Mouse (Mus musculus): ENCODE results near the gene Kirrel3.

The Kirrel3 gene

DNA sequence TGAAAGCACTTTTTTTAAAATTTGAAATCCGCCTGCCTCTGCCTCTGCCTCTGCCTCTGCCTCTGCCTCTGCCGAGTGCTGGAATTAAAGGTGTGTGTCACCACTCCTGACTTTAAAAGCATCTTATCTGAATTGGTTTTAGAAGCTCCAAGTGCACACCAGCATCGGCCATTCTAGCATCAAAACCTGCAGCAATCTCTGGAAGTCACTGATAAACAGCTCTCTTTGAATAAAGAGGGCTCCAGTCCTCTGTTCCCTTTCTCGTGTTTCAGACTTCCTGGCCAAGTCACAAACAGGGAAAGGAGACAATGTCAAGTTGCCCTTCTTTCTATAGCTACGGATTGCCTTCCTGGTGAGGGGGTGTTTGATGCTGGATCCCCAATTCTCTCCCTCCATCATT lies 554.2 kb downstream of the Kirrel3 start:
- no peak for DNase-seq

DNA sequence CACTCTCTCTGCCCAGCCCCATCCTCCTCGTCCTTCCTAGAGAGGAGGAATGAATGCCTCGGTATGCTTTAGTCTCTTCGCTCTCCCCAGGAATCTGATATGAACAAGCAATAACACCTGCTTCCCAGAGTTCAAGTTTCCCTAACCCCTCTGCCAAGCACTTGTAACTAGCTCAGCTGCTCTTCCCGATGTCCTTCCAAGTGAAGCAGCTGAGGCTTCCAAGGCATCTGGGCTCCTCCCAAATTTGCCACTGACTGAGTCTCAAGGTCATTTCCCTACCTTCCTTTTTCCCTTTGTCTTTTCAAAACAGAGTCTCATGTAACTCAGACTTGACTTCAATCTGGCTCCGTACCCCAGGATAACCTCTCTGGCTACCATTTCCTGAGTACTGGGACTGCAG lies 555.8 kb downstream of the Kirrel3 start:
- DNase-seq: no peak

DNA sequence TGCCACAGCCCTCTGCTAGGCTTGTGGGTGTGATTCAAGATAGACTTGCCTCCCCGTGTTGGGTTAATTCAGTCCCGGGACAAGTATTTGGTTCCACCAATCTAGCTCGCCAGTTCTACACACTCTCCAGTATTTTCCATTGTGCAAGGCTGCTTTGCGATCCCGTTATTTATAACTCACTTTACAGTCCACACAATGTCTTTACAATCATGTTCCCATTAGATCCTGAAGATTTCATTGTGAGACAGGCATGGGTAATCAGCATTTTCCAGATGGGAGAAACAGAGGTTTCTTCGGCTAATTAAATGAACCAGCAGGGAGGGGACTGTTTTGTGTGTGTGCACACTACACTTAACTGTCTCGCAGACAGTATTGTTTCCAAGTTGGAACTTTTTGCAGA lies 557.9 kb downstream of the Kirrel3 start:
- DNase-seq: no peak

DNA sequence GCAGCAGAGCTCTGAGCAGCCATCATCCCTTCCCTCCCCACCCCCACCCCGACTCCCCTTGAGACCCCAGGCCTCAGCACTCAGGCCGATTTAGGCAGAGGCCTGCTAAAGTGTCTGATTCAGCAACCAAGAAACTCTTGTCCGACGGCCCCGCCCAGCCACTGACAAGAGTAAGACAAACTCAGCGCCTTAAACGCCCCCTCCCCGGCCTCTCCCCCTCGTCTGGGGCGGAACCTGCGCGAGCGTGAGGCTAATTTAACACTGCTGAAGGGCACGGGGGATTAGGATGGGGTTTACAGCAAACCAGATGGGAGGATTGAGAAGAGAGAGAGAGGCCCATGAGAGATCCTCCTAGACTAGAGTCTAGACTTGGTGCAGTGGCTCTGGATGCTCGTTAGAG lies 558.8 kb downstream of the Kirrel3 start:
- DNase-seq: peak; percentile 56

- peak; percentile 58 for DNase-seq
Measured at GRCm38 (mm10) chr9:35045031-35045531, 559.4 kb downstream of the Kirrel3 start.

GRCm38 (mm10) chr9:35045756-35046155 lies 560.1 kb downstream of the Kirrel3 start:
- DNase-seq: peak; percentile 79

- no peak for DNase-seq
Measured at GRCm38 (mm10) chr9:35048449-35048848, 562.8 kb downstream of the Kirrel3 start.

GRCm38 (mm10) chr9:35049891-35050527 lies 564.3 kb downstream of the Kirrel3 start:
- DNase-seq: peak; percentile 41

GRCm38 (mm10) chr9:35050701-35051454 lies 565.2 kb downstream of the Kirrel3 start:
- DNase-seq: no peak

GRCm38 (mm10) chr9:35051666-35052065 lies 566.0 kb downstream of the Kirrel3 start:
- no peak for DNase-seq

DNA sequence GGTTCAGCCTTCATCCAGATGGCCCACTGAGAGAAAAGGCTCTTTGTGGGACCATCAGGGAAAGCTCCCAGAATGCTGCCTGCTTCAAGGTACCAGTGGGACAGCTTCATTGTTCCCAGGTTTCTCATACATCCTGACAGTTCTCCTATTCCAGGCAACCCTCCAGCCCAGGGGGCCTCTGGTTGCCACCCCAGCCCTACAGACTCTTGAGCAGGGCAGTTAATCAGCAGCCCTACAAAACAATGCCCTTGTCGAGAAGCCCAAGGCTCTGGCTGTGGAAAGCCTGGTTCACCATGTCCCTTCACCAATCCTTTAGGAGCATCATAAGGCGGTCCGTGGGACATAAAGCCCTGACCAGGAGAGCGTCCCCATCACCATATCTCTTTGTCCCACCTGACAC lies 567.0 kb downstream of the Kirrel3 start:
- DNase-seq: no peak

DNA sequence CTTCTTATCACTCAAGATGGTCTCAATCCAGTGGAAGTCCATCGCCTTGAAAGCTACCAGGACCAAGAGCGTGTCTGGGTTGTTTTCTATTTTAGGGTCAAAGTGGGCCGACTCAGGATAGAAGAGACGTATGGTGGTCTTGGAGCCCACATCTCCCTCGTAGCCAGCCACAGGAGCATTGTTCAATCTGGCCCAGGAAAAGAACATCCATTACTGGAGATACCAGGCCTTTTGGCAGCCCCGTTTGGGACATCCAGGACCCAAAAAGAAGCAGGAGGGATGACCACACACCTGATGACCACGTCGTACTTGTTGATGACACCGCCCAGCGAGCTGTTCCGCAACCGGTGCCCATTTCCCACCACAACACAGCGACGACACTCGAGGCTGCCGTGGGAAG lies 567.4 kb downstream of the Kirrel3 start:
- no peak for DNase-seq

DNA sequence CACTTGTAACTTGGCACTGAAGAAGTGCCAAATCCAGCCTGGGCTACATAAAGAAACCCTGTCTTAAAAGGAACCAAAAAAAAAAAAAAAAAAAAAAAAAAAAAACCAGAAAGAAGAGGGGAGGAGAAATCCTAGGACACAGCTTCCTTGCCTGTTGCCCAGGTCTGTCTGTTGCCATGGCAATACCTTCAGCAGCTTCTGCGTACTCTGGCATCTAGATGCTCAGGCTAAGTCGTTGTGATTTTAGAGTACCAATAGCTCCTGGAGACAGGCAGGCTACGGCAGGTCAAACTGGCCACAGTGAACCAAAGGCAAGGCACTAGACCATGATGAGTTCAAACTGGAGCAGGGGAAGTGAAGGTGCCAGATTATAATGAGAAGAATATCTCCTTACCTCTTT lies 568.0 kb downstream of the Kirrel3 start:
- no peak for DNase-seq

DNA sequence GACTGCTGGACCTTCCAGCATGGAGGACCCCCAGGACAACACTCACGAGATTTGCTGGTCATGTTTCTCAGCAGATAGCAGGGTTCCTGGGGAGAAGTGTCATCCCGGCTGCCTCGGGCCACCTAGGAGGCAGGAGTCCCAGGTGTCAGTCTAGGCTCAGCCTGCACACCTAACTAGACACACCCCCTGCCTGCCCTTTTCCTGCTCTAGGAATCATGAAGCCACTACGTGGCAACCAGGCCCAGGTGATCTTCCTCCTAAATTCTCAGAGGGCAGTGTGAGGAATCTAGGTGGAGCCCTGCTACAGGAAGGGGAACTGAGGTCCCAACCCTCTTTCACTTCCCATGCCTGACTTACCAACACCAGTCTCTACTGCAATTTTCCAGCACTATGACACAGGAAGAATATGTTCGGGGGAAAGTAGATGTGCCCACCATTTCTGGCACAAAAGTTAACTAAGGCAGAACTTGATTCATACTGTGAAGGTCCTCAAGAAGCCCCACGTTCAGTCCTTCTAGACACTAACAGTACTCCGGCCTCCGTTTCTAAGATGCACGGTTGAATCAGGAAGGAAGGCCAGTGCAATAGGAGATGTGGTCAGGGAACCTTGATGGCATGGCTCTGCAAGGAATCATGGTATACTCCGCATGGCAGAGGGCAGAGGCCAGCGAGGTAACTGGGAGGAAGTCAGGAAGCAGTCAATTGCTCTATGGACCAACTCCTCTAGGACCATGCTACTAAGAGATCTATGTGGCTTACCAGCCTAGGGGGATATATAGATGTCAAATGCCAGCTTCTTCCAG lies 570.0 kb downstream of the Kirrel3 start:
- DNase-seq: peak; percentile 43

DNA sequence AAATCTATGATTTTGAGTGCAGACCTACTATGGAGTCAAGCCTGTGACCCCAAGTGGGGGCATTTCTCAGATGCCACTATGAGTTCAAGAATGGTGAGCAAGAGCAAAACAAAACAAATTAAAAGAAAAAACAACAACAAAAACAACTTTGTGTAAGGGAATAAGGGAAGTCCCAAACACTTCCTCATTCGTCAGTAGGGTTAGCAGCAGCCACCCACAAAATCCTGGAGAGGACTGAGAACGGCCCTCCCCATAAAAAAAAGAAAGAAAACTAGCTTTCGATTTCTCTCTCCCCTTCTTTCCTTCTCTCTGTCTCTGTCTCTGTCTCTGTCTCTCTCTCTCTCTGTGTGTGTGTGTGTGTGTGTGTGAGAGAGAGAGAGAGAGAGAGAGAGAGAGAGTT lies 570.9 kb downstream of the Kirrel3 start:
- DNase-seq: peak; percentile 0

DNA sequence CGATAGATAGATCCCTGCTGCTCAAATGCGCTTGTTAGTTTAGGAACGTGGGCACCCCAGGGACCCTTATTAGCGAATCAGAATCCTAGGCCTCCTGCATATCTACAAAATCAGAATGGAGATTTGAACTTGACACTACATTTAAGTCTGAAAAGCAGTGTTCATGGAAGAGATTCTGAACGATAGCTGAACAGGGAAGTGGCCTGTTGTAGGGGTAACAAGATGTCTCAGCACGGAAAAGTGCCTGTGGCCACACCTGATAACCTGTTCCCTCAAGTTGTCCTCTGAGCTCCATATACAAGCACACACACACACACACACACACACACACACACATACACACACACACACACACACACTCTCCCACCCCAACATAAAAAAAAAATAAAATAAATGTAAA lies 571.9 kb downstream of the Kirrel3 start:
- DNase-seq: peak; percentile 0

- DNase-seq: peak; percentile 0
Measured at GRCm38 (mm10) chr9:35058186-35058585, 572.5 kb downstream of the Kirrel3 start.

- peak; percentile 49 for DNase-seq
Measured at GRCm38 (mm10) chr9:35058596-35059354, 573.1 kb downstream of the Kirrel3 start.

GRCm38 (mm10) chr9:35059881-35060280 lies 574.2 kb downstream of the Kirrel3 start:
- peak; percentile 46 for DNase-seq

DNA sequence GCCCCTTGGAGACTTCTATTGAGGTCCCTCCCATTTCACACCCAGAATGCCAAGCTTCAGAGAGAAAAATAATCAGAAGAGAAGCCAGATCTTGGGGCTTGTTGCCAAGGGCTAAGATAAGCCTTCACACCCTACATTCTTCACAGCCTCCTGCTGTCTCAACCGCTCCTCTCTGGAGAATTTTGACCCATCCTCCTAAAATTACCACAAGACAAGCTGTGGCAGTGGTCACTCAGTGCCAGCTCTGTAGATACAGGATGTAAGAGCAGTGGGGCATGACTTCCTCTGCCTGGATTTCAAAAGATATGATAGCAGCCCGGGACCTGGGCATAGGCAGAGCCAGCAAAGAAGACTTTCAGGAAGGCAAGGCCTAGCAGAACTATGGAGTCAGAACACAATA lies 575.8 kb downstream of the Kirrel3 start:
- DNase-seq: no peak

Data from lung, postnatal 36 days (tissue).